9 mouse cellular contexts compared by ENCODE assay signal in genomic region chr13:51136996-51137701, GRCm38 (mm10). TPM values are rescaled to one million over a fixed set of nuclear protein-coding genes. Genes with fewer than 3 reads are reported as not detected.
DNase-seq lines count a peak whose midpoint lies in the region; ATAC-seq and TF ChIP-seq lines count a peak whose summit lies in the region.
"Had no signal": no experiment of that assay in that cellular context is flagged by ENCODE, and none has a peak within 500 bp of the region (broad histone marks: within the 10 kb centered on the region; RNA-seq: fewer than 3 reads in every experiment).

No protein-coding gene starts in this region.

- no peak overlapping the region for H3K9ac ChIP-seq in kidney, embryonic 16.5 days (replicated peaks; ENCODE audit: low read length)

- 25% methylated on average over 2 of the region's 2 CpGs for WGBS in kidney, adult 2 months
- WGBS in kidney, embryonic 16.5 days, result 66% methylated on average over 2 of the region's 2 CpGs

- peak; percentile 48 for DNase-seq in kidney, adult 2 months
- DNase-seq in kidney, adult 11 months, result no peak
- no peak for DNase-seq in testis, postnatal 10 days (ENCODE audit: low spot score)
- no peak for DNase-seq in cerebellum, postnatal 25 days
- DNase-seq in neural tube, embryonic 10.5 days (ENCODE audit: extremely low spot score, low spot score), result no peak
- DNase-seq in urinary bladder, postnatal 10 days (ENCODE audit: low spot score), result no peak
- DNase-seq: left cerebral cortex, postnatal 4 days had no signal

- H3K4me3 ChIP-seq in kidney, adult 2 months (ENCODE audit: insufficient read depth, low read depth, low read length), result no peak overlapping the region
- H3K4me3 ChIP-seq in testis, adult 2 months (ENCODE audit: control insufficient read depth, low read depth, low read length), result no peak overlapping the region
- no peak overlapping the region for H3K4me3 ChIP-seq in kidney, embryonic 16.5 days (ENCODE audit: low read length)

- TF ChIP-seq POLR2A in kidney, adult 2 months (IDR thresholded peaks at IDR 0.05; ENCODE audit: low read depth, low read length), result no peak
- TF ChIP-seq POLR2A in testis, adult 2 months (IDR thresholded peaks at IDR 0.05; ENCODE audit: control insufficient read depth, low read depth, low read length), result no peak

- H3K27me3 ChIP-seq in kidney, adult 2 months (replicated peaks; ENCODE audit: control insufficient read depth, insufficient read depth, low read length), result no peaks in the 10 kb centered on the region
- no peaks in the 10 kb centered on the region for H3K27me3 ChIP-seq in testis, adult 2 months (ENCODE audit: control insufficient read depth, insufficient read depth, low read length)
- H3K27me3 ChIP-seq in kidney, embryonic 16.5 days (ENCODE audit: insufficient read depth, low read length), result no peaks in the 10 kb centered on the region

- peaks cover 6% of the 10 kb centered on the region for H3K36me3 ChIP-seq in kidney, adult 2 months (ENCODE audit: control insufficient read depth, insufficient read depth, low read length)
- no peaks in the 10 kb centered on the region; the same call in 1 of the 2 replicates for H3K36me3 ChIP-seq in testis, adult 2 months (ENCODE audit: control insufficient read depth, insufficient read depth, low read length)
- H3K36me3 ChIP-seq in kidney, embryonic 16.5 days (ENCODE audit: insufficient read depth, low read length), result peaks cover 26% of the 10 kb centered on the region

- no peak for TF ChIP-seq CTCF in kidney, adult 2 months (conservative IDR thresholded peaks at IDR 0.05; ENCODE audit: insufficient read depth, insufficient read length, low read depth, low read length)
- no peak for TF ChIP-seq CTCF in testis, adult 2 months (IDR thresholded peaks at IDR 0.05; ENCODE audit: control insufficient read depth, insufficient read depth, insufficient replicate concordance, low read depth, low read length)

- no peak overlapping the region for H3K4me2 ChIP-seq in kidney, embryonic 16.5 days (replicated peaks; ENCODE audit: low read depth, low read length)

- no peaks in the 10 kb centered on the region for H3K9me3 ChIP-seq in kidney, embryonic 16.5 days (ENCODE audit: low read length)

- no peak for ATAC-seq in kidney, embryonic 16.5 days (ENCODE audit: low FRiP score, low TSS enrichment)

- peak overlapping the region; percentile 49; the same call in 1 of the 2 replicates for H3K27ac ChIP-seq in kidney, adult 2 months (ENCODE audit: insufficient read depth, low read depth, low read length)
- H3K27ac ChIP-seq in testis, adult 2 months (ENCODE audit: control insufficient read depth, insufficient read depth, low read depth, low read length), result peak overlapping the region; percentile 32
- H3K27ac ChIP-seq in kidney, embryonic 16.5 days (ENCODE audit: low read length), result peak overlapping the region; percentile 66; the same call in 1 of the 2 replicates

- H3K4me1 ChIP-seq in kidney, adult 2 months (ENCODE audit: control insufficient read depth, insufficient read depth, low read length), result peaks cover 13% of the 10 kb centered on the region; the same call in 1 of the 2 replicates
- no peaks in the 10 kb centered on the region; the same call in 1 of the 2 replicates for H3K4me1 ChIP-seq in testis, adult 2 months (ENCODE audit: control insufficient read depth, insufficient read depth, low read length)
- peaks cover 14% of the 10 kb centered on the region; the same call in 1 of the 2 replicates for H3K4me1 ChIP-seq in kidney, embryonic 16.5 days (ENCODE audit: insufficient read depth, low read length)

RNA-seq across cellular contexts. Expression of gene Nxnl2, which starts 33.7 kb away (rescaled TPM):
- 0.53 and 0.69 TPM in 2 replicates for polyA plus RNA-seq in kidney, adult 2 months (2012; rRNA removed)
- 5.8 and 7.0 TPM in 2 replicates for polyA plus RNA-seq in testis, adult 2 months (2012; rRNA removed)
- 1.1 and 1.2 TPM in 2 replicates for polyA plus RNA-seq in kidney, embryonic 16.5 days (2015; fragmentation: Nextera tagmentation; extraction: Ambion mirVana)

RNA-seq across cellular contexts. Expression of gene Spin1, which starts 36.5 kb away (rescaled TPM):
- 23.3 and 30.8 TPM in 2 replicates for polyA plus RNA-seq in kidney, adult 2 months (2012; rRNA removed)
- 7.8 and 12.1 TPM in 2 replicates for polyA plus RNA-seq in testis, adult 2 months (2012; rRNA removed)
- polyA plus RNA-seq in kidney, embryonic 16.5 days (2015; fragmentation: Nextera tagmentation; extraction: Ambion mirVana), result 92.2 and 94.0 TPM in 2 replicates
